Mouse (Mus musculus): Measurements from ENCODE around the gene Pde4dip. TPM values are rescaled to one million over a fixed set of nuclear protein-coding genes. Genes with fewer than 3 reads are reported as not detected.

Gene Pde4dip
- polyA plus RNA-seq, 1 experiment from 2014 or later = 18.0 TPM

DNA sequence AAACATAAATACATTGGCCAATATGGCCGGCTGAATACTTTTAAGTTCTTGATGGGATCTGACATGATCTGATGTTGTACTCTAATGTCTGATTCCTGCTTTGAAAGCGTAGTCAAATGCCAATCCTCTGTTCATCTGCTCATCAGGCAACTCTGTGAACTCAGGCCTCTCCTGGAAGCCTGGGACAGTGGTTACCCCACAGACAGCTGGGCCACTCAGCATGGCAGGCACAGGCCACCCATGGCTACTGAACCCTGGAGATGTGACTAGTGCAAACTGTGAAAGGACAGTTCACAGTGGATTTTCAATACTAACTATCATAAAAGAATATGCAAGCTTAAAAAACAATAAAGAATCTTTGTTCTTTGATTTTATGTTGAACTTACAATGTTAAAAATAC is 85.6 kb downstream of the Pde4dip start:
- no peaks in the 10 kb centered on the region for H3K4me1 ChIP-seq (replicated peaks; ENCODE audit: insufficient read depth, low read length)
- H3K4me2 ChIP-seq (ENCODE audit: low read length) = no peak overlapping the region
- WGBS = 89% methylated on average over 2 of the region's 2 CpGs
- H3K27me3 ChIP-seq (ENCODE audit: insufficient read depth, low read length) = no peaks in the 10 kb centered on the region
- H3K9me3 ChIP-seq (replicated peaks; ENCODE audit: low read length) = no peaks in the 10 kb centered on the region
- no peaks in the 10 kb centered on the region for H3K36me3 ChIP-seq (ENCODE audit: insufficient read depth, low read length)
- DNase-seq (ENCODE audit: low spot score) (no peak), ATAC-seq (replicated peaks; ENCODE audit: low FRiP score, low read depth) (no peak)
- no peak for TF ChIP-seq CTCF (IDR thresholded peaks at IDR 0.05; ENCODE audit: low read depth)
- H3K9ac ChIP-seq (ENCODE audit: low read depth, low read length) = no peak overlapping the region
- no peak overlapping the region for H3K27ac ChIP-seq
- H3K4me3 ChIP-seq (replicated peaks; ENCODE audit: low read depth, low read length) = no peak overlapping the region

DNA sequence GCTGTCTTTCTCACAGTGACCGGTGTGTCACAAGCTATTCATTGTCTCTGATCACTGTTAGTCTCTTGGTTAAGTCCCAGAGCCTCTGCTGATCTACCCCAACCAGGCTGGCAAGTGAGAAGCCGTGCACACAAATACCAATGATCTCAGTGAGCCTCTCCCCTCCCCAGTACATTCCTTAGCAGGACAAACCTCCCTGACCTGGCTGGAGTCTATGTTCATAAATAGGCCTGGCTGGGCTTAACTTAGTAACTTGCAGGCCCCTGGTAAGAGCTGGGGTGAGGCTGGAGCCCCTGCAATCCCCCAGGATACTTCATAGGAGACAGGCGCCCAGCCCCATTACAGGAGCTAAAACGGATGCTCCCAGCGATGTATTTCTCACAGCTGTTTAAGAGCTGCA is 86.2 kb downstream of the Pde4dip start:
- Histone ChIP-seq H3K4me2 (ENCODE audit: low read length) (no peak overlapping the region), H3K27ac (no peak overlapping the region), H3K4me1 (replicated peaks; ENCODE audit: insufficient read depth, low read length) (no peaks in the 10 kb centered on the region), H3K27me3 (ENCODE audit: insufficient read depth, low read length) (no peaks in the 10 kb centered on the region), H3K36me3 (ENCODE audit: insufficient read depth, low read length) (no peaks in the 10 kb centered on the region), H3K4me3 (replicated peaks; ENCODE audit: low read depth, low read length) (no peak overlapping the region), H3K9ac (ENCODE audit: low read depth, low read length) (no peak overlapping the region), H3K9me3 (replicated peaks; ENCODE audit: low read length) (no peaks in the 10 kb centered on the region)
- ATAC-seq (replicated peaks; ENCODE audit: low FRiP score, low read depth) = no peak
- no peak for TF ChIP-seq CTCF (IDR thresholded peaks at IDR 0.05; ENCODE audit: low read depth)
- no peak for DNase-seq (ENCODE audit: low spot score)
- WGBS = 67% methylated on average over 5 of the region's 5 CpGs

DNA sequence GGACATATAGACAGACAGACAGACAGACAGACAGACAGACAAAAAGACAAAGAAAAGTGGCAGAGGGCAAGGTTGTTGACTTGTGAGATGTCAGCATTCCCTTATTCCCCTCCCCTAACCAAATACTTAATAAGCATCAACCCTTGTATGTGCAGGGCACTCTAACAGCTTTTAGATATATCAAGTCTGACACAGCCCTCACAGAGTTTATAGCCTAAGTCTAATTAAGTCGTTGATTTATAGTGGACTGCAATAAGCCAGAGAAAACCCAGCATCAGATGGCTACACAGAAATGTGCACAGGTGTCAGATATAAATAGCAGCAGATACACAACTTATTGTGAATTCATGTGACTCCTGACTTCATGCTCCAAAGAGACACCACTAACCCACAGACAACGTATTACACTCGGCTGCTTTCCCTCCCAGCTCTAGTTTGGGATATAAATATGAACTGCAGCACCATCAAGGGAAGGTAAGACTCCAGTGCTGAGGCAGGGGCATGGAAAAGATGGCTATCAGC is 87.3 kb downstream of the Pde4dip start:
- WGBS = 32% methylated on average over 3 of the region's 3 CpGs
- no peak overlapping the region for H3K9ac ChIP-seq (ENCODE audit: low read depth, low read length)
- no peak overlapping the region for H3K4me3 ChIP-seq (replicated peaks; ENCODE audit: low read depth, low read length)
- H3K27ac ChIP-seq = no peak overlapping the region
- H3K27me3 ChIP-seq (ENCODE audit: insufficient read depth, low read length) = no peaks in the 10 kb centered on the region
- no peaks in the 10 kb centered on the region for H3K9me3 ChIP-seq (replicated peaks; ENCODE audit: low read length)
- no peak overlapping the region for H3K4me2 ChIP-seq (ENCODE audit: low read length)
- H3K36me3 ChIP-seq (ENCODE audit: insufficient read depth, low read length) = no peaks in the 10 kb centered on the region
- H3K4me1 ChIP-seq (replicated peaks; ENCODE audit: insufficient read depth, low read length) = no peaks in the 10 kb centered on the region
- ATAC-seq (replicated peaks; ENCODE audit: low FRiP score, low read depth) (no peak), DNase-seq (ENCODE audit: low spot score) (peak; percentile 59)
- TF ChIP-seq CTCF (IDR thresholded peaks at IDR 0.05; ENCODE audit: low read depth) = no peak

DNA sequence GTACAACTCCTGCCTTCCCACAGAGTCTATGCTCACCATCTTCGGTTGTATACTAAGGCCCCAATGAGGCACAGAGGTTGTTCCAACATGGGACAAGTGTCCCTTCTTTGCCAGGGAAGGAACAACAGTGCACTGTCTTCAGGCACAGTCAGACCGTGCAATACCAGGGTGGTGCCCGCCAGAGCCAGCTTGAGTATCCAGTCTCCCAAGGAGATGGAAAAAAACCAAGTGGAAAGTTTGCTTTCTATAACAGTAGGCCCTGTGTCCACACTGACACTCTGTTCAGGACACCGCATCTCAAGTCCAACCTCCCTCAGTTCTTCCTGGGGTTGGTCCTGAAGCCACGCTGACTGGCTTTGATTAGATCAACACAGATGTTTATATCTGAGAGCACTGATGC is 87.8 kb downstream of the Pde4dip start:
- no peaks in the 10 kb centered on the region for H3K27me3 ChIP-seq (ENCODE audit: insufficient read depth, low read length)
- no peaks in the 10 kb centered on the region for H3K4me1 ChIP-seq (replicated peaks; ENCODE audit: insufficient read depth, low read length)
- WGBS = 62% methylated on average over 5 of the region's 5 CpGs
- DNase-seq (ENCODE audit: low spot score) (no peak), ATAC-seq (replicated peaks; ENCODE audit: low FRiP score, low read depth) (no peak)
- H3K27ac ChIP-seq = no peak overlapping the region
- no peak for TF ChIP-seq CTCF (IDR thresholded peaks at IDR 0.05; ENCODE audit: low read depth)
- H3K9ac ChIP-seq (ENCODE audit: low read depth, low read length) = no peak overlapping the region
- H3K36me3 ChIP-seq (ENCODE audit: insufficient read depth, low read length) = no peaks in the 10 kb centered on the region
- no peaks in the 10 kb centered on the region for H3K9me3 ChIP-seq (replicated peaks; ENCODE audit: low read length)
- H3K4me2 ChIP-seq (ENCODE audit: low read length) = no peak overlapping the region
- no peak overlapping the region for H3K4me3 ChIP-seq (replicated peaks; ENCODE audit: low read depth, low read length)

DNA sequence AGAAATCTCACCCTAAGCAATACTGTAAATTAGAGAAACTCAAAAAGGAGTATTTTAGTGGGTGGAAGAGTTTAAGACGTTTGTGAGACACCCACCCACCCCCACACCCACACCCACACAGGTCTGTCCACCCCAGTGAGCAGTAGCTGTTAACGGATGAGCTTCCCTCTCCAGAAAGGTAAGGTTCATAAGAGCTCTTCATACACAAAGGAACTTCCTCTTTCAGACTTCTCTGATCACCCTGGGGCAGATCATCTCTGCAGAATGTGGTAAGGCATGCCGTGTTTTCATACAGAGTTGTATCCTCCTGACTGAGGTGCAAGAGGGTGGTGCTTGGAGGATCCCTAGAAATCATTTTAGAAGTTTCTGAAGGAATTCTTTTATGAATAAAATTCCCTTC is 88.5 kb downstream of the Pde4dip start:
- DNase-seq (ENCODE audit: low spot score) (no peak), ATAC-seq (replicated peaks; ENCODE audit: low FRiP score, low read depth) (no peak)
- 47% methylated on average over 3 of the region's 3 CpGs for WGBS
- no peak overlapping the region for H3K9ac ChIP-seq (ENCODE audit: low read depth, low read length)
- H3K27me3 ChIP-seq (ENCODE audit: insufficient read depth, low read length) = no peaks in the 10 kb centered on the region
- H3K9me3 ChIP-seq (replicated peaks; ENCODE audit: low read length) = no peaks in the 10 kb centered on the region
- H3K27ac ChIP-seq = no peak overlapping the region
- H3K36me3 ChIP-seq (ENCODE audit: insufficient read depth, low read length) = no peaks in the 10 kb centered on the region
- no peak for TF ChIP-seq CTCF (IDR thresholded peaks at IDR 0.05; ENCODE audit: low read depth)
- no peak overlapping the region for H3K4me2 ChIP-seq (ENCODE audit: low read length)
- H3K4me3 ChIP-seq (replicated peaks; ENCODE audit: low read depth, low read length) = no peak overlapping the region
- H3K4me1 ChIP-seq (replicated peaks; ENCODE audit: insufficient read depth, low read length) = no peaks in the 10 kb centered on the region

DNA sequence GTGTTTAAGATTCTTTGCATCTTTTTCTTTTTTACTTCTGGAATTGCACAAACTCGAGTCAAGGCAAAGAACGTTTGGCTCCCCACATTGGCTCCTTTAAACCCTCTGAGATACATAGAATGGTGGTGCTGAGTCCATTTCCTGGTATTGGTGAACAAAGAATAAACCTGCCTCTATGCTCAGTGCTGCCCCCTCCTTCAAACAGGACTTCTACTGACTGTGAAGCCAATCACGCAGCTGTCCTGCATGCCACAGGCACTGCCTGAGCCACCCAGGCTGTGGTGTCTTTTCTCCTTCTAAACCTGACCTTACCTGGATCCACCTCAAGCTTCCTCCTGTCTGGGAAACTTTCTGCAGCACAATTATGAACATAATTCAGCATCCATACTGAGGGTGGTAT is 89.2 kb downstream of the Pde4dip start:
- DNase-seq (ENCODE audit: low spot score) (no peak), ATAC-seq (replicated peaks; ENCODE audit: low FRiP score, low read depth) (no peak)
- peak; percentile 34; the same call in 1 of the 2 replicates for TF ChIP-seq CTCF (IDR thresholded peaks at IDR 0.05; ENCODE audit: low read depth)
- WGBS = 67% methylated on average over 3 of the region's 3 CpGs
- no peaks in the 10 kb centered on the region for H3K27me3 ChIP-seq (ENCODE audit: insufficient read depth, low read length)
- H3K27ac ChIP-seq = no peak overlapping the region
- H3K4me1 ChIP-seq (replicated peaks; ENCODE audit: insufficient read depth, low read length) = no peaks in the 10 kb centered on the region
- no peaks in the 10 kb centered on the region for H3K9me3 ChIP-seq (replicated peaks; ENCODE audit: low read length)
- no peaks in the 10 kb centered on the region for H3K36me3 ChIP-seq (ENCODE audit: insufficient read depth, low read length)
- no peak overlapping the region for H3K4me3 ChIP-seq (replicated peaks; ENCODE audit: low read depth, low read length)
- no peak overlapping the region for H3K4me2 ChIP-seq (ENCODE audit: low read length)
- H3K9ac ChIP-seq (ENCODE audit: low read depth, low read length) = no peak overlapping the region

DNA sequence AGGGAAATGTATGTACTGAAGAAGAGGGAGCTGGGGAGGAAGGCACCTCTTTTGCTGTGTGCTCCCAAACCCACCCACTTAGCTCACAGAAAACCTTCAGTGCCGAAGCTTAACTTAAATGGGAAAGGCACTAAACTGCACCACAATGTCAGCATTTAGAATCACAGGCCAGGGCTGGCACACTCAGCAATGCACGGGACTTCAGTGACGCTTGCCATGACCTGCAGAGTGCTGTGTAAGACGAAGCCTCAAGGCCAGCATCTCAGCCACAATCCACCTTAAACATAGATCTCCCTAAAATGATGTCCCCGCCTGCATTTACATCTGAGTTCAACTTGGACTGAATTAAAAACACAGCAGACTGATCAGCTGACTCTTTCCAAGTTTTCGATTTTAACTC is 91.1 kb downstream of the Pde4dip start:
- Histone ChIP-seq H3K27ac (no peak overlapping the region), H3K4me1 (replicated peaks; ENCODE audit: insufficient read depth, low read length) (no peaks in the 10 kb centered on the region), H3K4me3 (replicated peaks; ENCODE audit: low read depth, low read length) (no peak overlapping the region), H3K9me3 (replicated peaks; ENCODE audit: low read length) (no peaks in the 10 kb centered on the region), H3K9ac (ENCODE audit: low read depth, low read length) (no peak overlapping the region), H3K27me3 (ENCODE audit: insufficient read depth, low read length) (no peaks in the 10 kb centered on the region), H3K4me2 (ENCODE audit: low read length) (no peak overlapping the region), H3K36me3 (ENCODE audit: insufficient read depth, low read length) (no peaks in the 10 kb centered on the region)
- 55% methylated on average over 6 of the region's 6 CpGs for WGBS
- no peak for TF ChIP-seq CTCF (IDR thresholded peaks at IDR 0.05; ENCODE audit: low read depth)
- DNase-seq (ENCODE audit: low spot score) (no peak), ATAC-seq (replicated peaks; ENCODE audit: low FRiP score, low read depth) (no peak)
